Mouse (Mus musculus): ENCODE data around the gene Zc2hc1c.
"Not testable (repeated sequence)": the region's sequence is repeated elsewhere in the genome, so short reads cannot be mapped to it uniquely, and the experiment has no call there.

The Zc2hc1c gene

DNA sequence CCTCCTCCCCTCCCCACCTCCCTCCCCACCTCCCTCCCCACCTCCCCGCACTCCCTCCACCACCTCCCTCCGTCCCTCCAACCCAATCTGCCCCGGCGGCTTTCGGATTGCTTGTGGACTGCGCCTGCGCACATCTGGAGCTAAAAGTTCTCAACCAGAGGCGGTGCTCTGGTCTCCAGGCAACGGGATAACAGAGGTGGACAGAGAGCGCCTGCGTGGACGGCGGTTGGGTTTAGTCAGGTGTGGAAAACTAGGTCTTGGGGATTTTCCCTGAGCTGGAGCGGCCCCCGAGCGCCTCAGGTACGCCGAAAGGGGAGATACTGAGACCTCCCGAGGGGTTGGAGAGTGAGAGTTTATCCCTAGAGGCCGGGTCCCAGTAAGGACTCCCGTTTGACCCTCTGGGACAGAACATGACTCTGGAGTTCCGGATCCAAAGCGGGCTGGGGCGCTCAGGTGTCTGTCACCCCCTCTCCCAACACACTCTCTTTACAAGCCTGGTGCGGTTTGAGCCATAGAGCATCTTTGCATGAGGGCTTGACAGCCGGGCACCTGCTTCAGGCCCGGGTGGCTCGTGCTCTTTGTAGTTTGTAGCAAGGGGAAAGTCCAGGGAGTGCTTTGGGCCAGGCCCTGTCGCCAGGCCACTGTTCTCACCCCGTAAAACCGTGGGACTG is at the start of gene Zc2hc1c:
Gene Zc2hc1c, plus strand, starts transcription at position 106 of the 671 bp plus-strand sequence.
- DNase-seq (ENCODE audit: extremely low spot score, low spot score), result peak; percentile 91

DNA sequence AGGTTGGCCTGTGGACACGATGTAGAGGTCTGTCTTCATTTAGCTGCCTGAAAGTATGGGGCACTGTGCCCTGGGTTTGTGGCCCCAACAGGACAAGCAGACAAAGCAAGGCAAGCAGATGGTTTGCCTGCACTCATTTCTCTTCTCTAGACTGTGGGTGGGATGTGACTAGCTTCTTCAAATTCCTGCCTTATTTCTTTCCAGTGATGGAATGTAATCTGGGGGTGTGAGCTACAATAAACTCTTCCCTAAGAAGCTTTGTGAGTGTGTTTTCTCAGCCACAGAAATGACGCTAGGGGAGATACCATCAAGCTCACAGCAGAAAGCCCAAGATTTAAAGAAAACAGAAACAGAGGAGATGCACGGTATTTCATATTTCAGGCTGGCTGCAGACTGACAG is 36.3 kb upstream of the Zc2hc1c start:
- no peak for DNase-seq (ENCODE audit: extremely low spot score, low spot score)

DNA sequence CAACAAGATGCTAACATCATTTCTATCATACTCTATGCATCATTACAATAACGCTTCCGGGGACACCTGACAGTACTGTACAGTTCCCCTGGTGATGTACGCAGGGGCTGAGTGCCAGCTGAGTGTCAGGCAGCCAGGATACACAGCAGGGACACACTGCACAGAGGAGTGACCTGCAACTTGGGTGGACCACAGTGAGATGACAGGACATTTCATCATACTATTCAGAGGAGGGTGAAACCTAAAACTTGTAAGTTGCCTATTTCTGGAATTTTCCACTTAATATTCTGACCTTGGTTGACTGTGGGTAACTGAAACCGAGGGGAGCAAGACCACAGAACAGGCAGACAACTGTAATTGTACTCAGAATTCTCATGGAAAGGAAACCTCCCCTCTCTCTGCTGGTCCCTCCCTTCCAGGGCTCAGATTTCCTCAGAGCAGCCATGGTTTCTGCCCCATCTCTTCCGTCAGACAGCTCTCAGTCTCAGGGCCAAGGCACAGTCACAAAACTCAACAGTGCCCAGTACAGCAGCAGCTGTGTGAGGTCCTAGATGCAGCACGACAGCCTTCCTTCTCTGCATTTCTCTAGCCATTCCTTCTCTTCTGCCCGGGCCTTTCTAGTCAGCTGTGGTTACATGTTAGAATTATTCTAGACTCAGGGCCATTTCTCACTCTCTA is 32.2 kb upstream of the Zc2hc1c start:
- DNase-seq (ENCODE audit: extremely low spot score, low spot score), result no peak

DNA sequence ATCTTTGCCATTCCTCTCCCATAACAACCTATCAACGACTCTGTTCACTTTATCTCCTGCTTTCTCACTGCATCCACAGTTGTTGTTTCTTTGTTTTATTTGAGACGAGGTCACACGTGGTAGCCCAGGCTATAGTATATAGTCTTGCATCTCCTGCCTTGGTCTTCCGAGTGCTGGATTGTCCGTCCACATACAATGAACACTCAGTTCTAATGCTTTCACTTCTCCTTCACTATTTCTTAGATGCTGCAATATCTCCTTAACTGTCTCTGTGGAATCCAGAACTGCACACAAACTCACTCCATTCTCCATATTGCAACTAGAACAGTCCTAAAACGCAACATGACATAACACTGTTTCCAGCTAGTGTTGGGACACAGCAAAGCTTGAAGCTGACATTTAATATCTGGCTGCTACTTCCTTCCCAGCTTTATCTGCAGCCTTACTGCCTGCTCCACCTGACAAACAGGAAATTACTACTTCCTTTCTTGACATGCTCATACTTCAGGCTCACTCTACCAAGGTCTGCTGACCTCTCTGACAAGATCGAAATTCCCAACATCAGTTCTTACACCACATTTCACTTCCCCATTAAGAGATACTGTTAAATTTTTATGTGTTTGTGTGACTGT is 31.3 kb upstream of the Zc2hc1c start:
- DNase-seq (ENCODE audit: extremely low spot score, low spot score), result no peak

DNA sequence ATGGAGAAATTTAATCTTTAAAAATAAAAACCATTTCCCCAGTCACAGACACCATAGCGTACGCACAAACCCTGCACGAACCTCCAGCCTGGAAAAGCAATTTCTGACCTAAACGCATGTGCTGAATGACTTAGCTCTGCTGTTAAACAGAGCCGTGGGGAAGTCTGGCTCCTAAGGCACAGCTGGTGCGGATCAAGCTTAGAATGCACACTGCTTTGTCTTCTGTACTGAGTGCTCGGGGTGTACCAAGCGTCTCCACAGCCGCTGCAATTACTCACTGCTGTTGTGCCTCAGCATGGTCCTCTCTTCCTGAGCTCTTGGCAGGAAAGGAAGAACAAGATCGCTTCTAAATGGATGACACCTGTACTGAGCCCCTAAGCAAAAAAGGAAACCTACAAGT is 25.9 kb upstream of the Zc2hc1c start:
- peak; percentile 59 for DNase-seq (ENCODE audit: extremely low spot score, low spot score)

DNA sequence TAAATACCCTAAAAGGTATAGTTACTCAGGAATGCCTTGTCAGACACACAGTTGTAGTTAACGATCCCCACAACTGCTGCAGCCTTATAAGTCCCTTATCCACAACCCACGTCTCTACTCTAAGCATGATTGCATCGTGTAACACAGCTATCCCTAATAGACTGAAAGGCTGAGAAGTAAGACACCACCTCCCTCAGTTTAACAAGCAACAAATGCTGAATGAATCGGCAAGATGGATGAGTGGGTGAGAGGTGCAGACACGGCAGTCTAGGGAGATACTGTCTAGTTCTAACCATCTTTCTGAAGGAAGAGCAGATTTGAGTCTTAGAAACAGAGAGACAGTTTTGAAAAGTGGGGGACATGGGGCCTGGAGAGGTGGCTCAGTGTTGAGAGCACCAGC is 25.2 kb upstream of the Zc2hc1c start:
- no peak for DNase-seq (ENCODE audit: extremely low spot score, low spot score)

DNA sequence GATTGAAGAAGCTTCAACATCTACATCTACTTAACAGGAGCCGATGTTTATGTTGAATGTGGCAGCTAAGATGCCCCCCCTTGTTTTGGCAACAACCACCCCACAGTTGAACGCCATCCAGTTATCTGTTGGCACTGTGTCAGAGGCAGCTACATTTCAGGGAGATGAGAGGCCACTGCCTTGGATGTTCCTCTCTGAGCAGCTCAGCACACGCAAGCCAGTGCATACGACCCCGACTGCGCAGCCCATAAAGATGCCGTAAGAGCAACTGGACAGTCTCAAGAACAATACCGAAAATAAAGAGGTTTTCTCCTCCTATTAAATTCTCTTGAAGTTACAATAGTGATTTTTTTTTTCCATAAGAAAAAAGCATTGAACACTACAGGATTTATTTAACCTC is 23.9 kb upstream of the Zc2hc1c start:
- DNase-seq (ENCODE audit: extremely low spot score, low spot score), result no peak

DNA sequence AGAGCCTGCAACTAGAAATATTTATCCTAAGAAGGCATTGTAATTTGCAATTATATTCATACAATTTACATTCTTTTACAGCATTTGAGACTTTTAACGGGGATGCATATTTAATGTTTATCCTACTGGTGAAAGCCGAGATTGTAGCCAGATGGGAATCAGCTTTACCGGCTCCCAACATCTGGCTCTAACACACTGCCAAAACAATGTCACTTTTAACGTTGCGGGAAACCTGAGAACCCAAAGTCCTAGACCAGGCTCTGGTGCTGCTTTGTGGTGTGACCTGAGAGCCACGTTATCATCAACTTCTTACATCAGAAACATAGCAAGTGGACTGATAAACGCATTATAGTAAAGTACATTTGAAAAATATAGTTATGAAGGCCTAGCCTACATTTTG is 23.5 kb upstream of the Zc2hc1c start:
- no peak for DNase-seq (ENCODE audit: extremely low spot score, low spot score)

DNA sequence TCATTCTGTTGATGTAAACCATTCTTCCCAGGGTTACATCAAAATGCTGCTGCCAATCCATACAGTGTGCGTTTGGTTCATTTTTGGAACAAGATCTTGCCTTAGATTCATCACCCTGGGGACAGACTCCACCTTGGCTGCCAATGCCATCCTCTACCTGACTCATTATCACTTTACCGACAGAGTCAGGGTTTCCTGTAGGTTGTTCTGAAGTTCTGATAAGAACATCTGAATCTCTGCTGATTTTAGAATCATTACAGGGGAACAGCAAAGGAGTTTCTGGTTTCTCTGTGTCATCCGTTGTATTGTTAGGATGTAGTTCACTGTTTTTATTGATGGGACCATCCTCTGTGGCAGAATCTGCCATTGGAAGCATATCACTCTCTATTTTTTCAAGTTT is 22.1 kb upstream of the Zc2hc1c start:
- DNase-seq (ENCODE audit: extremely low spot score, low spot score), result no peak

DNA sequence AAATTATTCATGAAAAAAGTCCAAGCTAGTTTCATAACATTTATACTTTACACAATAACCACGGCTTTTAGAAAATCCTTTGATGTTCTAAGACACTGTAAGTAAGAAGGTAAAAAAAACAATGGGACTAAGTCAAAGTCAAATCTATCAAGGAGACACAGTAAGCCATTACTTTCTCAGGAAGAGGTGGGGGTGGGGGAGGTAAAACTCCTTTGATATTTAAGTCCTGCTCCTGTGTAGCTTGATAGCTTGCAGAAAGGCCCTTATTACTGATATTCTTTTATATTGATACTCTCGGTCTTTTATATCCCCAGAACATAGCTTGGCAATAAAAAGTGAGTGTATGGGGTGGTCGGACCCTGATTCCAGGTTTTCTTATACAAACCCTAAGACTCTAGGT is 18.6 kb upstream of the Zc2hc1c start:
- DNase-seq (ENCODE audit: extremely low spot score, low spot score), result no peak

DNA sequence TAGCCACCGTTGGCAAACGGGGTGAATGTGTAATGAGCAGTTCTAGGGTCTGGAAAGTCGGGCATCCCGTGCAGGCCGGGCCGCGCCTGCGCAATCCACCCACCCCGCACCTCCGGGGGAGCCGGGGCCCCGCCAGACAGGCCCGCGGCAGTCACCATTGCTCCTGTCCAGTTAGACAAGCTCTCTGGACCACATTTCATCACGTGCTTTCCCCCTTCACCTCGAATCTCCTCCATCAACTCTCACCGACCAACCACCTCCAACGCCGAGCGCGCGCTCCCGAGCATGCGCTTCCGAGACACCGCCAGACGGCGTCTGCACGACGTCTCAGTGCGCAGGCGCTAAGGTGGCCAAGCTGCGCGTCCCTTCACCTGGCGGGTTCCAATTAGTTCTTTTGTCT is 18.1 kb upstream of the Zc2hc1c start, which contains the start of gene Mlh3:
Gene Mlh3, minus strand, starts transcription at position 281 of the 400 bp plus-strand sequence.
- peak; percentile 84 for DNase-seq (ENCODE audit: extremely low spot score, low spot score)

DNA sequence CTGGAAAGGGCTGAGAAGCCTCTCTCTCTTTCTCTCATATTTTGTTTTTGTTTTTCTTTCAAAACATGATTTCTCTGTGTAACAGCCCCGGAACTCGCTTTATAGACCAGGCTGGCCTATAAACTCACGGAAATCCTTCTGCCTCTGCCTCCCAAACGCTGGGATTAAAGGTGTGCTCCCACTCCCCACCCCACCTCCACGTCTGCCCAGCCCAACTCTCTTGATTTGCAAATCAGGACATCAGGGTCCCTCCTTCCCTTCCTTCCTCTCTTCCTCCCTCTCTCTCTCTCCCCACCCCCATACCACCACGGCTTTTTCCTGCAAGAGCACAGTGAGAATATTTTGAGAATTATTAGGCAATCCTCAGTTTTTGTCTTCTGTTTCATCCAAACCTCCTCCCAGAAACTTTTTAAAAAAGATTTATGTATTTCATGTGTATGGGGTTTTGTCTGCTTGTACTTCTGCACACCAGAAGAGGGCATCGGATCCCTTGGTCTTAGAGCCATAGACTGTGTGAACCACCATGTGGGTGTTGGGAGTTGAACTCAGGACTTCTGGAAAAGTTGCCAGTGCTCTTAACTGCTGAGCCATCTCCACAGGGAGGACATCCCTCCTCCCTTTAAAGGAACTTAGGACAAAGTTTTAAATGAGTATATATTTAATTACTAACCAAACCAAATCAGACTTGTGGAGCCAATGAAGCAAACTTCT is 17.1 kb upstream of the Zc2hc1c start:
- DNase-seq (ENCODE audit: extremely low spot score, low spot score), result no peak

DNA sequence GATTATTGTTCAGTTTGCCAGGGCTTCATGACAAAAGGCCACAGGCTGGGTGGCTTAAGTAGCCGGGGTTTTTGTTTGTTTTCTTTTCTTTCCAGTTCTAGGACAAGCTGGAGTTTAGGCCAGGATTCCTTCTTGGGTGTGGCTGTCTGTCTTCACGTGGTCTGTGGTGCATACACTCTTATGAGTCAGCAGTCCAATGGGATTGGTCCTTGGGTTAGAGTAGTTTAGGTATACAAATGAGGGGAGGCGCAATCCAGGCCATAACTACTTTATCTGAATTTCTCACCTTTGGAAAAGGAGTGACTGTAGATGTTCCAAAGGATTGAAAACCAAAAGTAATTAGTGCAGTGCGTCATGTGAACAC is 16.6 kb upstream of the Zc2hc1c start:
- DNase-seq (ENCODE audit: extremely low spot score, low spot score), result no peak

DNA sequence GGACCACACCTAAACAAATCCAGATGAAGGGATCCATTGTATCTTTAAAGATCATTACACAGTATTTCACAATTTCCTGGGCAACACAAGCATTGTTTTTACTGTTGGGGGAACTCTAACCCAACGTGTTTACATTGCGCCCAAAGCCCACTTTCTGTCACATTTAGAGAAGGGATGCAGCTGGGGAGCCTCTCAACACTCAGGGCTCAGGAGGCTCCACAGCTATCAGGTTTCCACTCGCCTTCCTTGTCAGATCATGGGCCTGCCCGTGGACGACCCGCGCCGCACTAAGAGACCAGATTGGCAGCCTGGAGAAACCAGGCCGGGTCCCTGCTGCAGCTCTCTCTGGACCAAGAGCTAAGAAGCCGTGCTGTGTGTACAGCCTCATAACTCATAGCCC is 14.9 kb upstream of the Zc2hc1c start:
- no peak for DNase-seq (ENCODE audit: extremely low spot score, low spot score)

DNA sequence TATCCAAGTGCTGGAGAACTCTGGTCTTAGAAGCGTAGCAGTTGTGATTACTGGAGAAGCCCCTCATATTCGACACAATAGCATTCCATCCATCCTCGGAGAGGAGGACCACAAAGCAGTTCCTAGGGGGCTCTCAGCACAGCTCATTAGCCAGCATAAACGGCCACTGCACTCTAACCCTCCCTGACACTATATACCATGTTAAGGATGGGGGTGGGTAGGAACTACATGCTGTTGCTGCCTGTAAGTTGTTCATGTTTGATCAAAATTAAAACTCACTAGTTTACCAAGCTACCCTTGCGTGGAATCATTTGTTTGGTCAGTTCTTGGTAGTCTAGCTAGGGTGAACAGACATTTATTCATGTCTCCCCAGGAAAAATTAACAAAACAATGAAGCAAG is 12.1 kb upstream of the Zc2hc1c start:
- DNase-seq (ENCODE audit: extremely low spot score, low spot score), result no peak

DNA sequence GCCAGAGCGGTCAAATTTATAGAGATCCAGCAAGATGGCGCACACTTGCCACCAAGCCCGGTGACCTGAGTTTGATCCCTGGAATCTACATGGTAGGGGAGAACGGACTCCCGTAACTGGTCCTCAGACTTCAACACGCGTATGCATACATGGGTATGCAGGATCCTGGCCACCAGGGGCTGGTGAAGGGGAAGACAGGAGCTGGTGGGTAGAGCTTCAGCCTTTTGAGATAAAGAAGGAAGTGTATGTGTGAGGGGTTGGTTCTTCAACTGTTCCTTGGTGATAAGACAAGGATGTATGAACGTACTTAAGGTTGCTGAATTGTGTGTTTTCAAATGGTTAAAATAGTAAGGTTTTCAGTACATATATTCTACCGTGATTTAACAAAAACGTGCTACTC is 9.5 kb upstream of the Zc2hc1c start:
- no peak for DNase-seq (ENCODE audit: extremely low spot score, low spot score)

DNA sequence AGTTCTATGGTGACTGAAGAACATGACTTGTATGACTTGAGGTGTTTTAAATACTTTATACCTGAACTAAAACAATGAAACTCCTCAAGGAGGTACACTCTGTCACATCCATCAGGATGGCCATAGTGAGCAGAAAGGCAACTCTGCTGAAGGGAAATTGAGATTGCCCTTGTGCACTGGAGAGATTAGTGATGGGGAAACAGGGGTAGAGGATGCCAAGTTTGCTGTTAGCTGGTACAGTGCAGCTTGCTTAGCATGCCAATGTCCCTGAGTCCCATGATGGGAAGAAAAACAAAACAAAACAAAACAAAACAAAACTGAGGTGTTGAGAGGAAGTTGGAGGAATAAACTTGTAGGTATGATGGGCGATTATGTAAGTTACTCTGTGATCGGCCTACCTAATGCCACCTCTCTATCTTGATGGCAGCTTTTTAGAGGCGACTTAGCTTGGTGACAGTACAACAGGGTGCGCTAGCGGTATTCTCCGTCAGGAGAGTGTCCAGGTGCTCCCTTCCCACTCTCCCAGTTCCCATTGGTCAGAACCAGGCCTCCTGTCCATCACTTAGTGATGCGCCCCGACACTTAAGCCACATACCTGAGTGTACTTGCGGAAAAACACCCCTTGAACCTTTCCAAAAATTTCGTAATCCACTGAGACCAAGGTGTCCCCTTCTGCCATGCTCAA is 8.9 kb upstream of the Zc2hc1c start:
- DNase-seq (ENCODE audit: extremely low spot score, low spot score), result no peak

DNA sequence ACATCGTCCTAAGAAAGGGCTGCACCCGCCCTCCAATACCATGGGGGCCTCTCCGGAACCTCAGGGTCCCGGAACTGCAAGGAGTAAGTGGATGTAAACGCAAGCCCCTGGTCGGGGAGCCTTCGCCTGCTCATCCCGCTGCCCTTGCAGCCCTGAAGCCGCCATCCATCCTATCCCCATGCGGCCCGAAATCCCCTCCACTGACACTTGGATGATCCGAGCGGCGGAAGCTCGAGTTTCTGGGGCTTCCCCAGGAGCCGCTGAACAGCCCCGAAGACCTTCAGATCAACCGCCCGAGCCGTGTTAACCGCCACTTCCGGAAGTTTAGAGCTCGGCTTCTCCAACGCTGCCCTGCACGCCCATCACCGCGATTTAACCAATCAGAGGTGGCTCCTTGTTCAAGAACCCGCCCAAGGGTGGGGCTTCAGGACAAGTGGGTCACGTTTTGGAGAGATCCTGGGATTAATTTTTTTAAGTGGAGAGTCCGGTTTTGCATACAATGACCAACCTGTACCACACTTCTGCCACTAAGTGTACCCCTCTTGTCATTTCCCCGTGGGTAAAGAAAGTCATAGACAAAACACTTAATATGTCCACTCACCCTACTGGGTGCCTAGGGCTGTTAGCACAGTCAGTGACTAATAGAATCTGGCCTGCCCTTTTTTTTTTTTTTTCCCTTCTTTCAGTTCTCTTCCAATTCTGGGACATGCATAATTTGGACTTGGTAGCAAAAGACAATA is 8.1 kb upstream of the Zc2hc1c start:
- peak; percentile 95 for DNase-seq (ENCODE audit: extremely low spot score, low spot score)

DNA sequence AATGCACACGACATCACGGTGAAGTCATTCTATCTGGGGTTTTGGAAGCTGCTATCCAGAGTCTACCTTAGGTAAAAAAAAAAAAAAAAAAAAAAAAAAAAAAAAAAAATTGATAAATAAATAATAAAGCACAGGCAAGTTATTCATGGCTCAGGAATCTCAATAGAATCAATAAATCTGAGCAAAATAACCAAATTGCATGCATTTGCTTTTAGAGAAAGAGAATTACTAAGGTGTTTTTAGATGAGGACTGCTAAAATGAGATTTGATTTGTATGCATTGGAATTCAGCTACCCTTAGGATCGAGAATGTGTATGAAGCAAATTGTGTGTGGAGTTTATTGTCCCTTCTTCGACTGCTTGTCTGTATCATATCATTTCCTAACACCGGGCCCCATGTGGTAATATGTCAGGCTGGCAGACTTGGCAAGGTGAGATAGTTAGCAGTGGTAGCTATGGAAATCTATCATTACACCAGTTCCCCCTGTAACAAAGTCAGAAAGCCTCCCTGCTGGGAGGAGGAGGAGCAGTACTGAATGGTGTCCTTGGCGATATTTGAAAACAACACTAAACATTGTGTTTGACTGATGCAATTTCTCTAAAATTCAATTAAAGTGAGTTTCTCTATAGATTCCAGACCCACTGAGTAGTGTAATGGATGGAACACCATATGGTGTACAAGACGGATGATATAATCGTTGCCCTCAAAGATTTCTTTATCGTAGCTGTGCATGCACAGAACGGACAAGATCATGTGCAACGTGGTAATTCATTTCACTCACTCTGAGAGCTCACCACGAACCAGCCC is 7.3 kb upstream of the Zc2hc1c start:
- DNase-seq (ENCODE audit: extremely low spot score, low spot score), result no peak

DNA sequence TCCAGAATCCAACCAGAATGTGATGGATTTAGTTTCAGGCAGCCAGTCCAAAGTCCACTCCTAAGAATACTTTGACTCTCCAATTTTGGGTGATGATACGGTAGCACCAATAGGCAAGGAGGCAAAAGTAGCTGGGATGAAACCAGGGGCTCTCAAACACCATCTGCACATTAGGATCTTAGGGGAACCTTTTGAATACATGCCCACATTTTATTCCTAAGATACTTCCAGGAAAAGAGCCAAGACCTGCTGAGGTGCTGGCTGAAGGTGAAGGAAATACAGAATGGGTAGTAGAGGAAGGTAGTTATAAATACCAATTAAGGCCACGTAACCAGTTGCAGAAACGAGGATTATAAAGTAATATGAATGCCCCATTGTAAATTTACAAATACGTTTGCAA is 6.6 kb upstream of the Zc2hc1c start:
- DNase-seq (ENCODE audit: extremely low spot score, low spot score), result not testable (repeated sequence)

Data from neural tube, embryonic 10.5 days (tissue).